Mouse (Mus musculus) lung, postnatal 0 days (tissue): ENCODE data around the gene Cfap65. TPM values are rescaled to one million over a fixed set of nuclear protein-coding genes. Genes with fewer than 3 reads are reported as not detected.

Source experiments
- ATAC-seq: fragments of 200-750 bp; cut with Nextera tagmentation; 2 replicates; pipeline ENCODE4 v1.8.0; 2017; ENCODE audit warnings: moderate library complexity
- DNase-seq: peaks from one replicate; pipeline ENCODE4 v3.0.0-alpha.2; 2016; ENCODE audit warnings: low spot score
- H3K27ac ChIP-seq: fragments of 300-500 bp; sonication (generic); 2 replicates; pipeline ENCODE4 v1.5.1; 2014; ENCODE audit warnings: antibody characterized with exemption, mild to moderate bottlenecking, low read length, mixed read lengths
- H3K27me3 ChIP-seq: fragments of 300-500 bp; sonication (generic); replicated peaks from 2 replicates; pipeline ENCODE4 v1.6.1; 2014; ENCODE audit warnings: low read length, mixed read lengths; ENCODE audit not compliant: insufficient read depth
- H3K36me3 ChIP-seq: fragments of 300-500 bp; sonication (generic); 2 replicates; pipeline ENCODE4 v1.6.1; 2014; ENCODE audit warnings: low read length, mixed read lengths; ENCODE audit not compliant: insufficient read depth
- H3K4me1 ChIP-seq: fragments of 300-500 bp; sonication (generic); 2 replicates; pipeline ENCODE4 v1.6.1; 2014; ENCODE audit warnings: antibody characterized with exemption, low read depth, low read length, mixed read lengths; ENCODE audit not compliant: insufficient read depth
- H3K4me2 ChIP-seq: fragments of 300-500 bp; sonication (generic); replicated peaks from 2 replicates; pipeline ENCODE4 v1.6.1; 2014; ENCODE audit warnings: low read depth, mild to moderate bottlenecking, low read length, moderate library complexity, mixed read lengths
- H3K4me3 ChIP-seq: fragments of 300-500 bp; sonication (generic); 2 replicates; pipeline ENCODE4 v1.5.1; 2014; ENCODE audit warnings: low read depth, low read length
- H3K9ac ChIP-seq: fragments of 300-500 bp; sonication (generic); replicated peaks from 2 replicates; pipeline ENCODE4 v1.6.1; 2014; ENCODE audit warnings: low read depth, mild to moderate bottlenecking
- H3K9me3 ChIP-seq: fragments of 300-500 bp; sonication (generic); 2 replicates; pipeline ENCODE4 v1.6.1; 2016; ENCODE audit warnings: low read length, mixed read lengths
- CTCF ChIP-seq: IDR thresholded peaks from 2 replicates; pipeline ENCODE4 v1.5.1; 2016; ENCODE audit warnings: antibody characterized with exemption, mild to moderate bottlenecking
- EP300 ChIP-seq: IDR thresholded peaks from 2 replicates; pipeline ENCODE4 v1.6.1; 2016; ENCODE audit warnings: antibody characterized with exemption, mild to moderate bottlenecking, control low read depth
- WGBS: fragments of 180-500 bp; shearing (Covaris S2); extraction: QIAGEN DNeasy Blood & Tissue Kit; methylation state at CpG from one replicate; pipeline ENCODE4 v1.1.7; 2014; 5-methylcytosine and 5-hydroxymethylcytosine counted together
- microRNA counts: library from miRNA; unstranded; fragments of <30 nt; microRNA quantifications from one replicate; lab custom pipeline; 2015
- microRNA-seq: library from miRNA; unstranded; fragments of <30 nt; microRNA quantifications from one replicate; pipeline ENCODE4, GENCODE M21; 2016
- polyA plus RNA-seq: library from polyadenylated mRNA; unstranded; fragments of >200 nt; fragmentation: Nextera tagmentation; extraction: Ambion mirVana; gene quantifications from 2 replicates; pipeline ENCODE4 v1.2.1, GENCODE M21; 2015

Cfap65 gene
- polyA plus RNA-seq, 1 experiment from 2014 or later, result 2.0 TPM

- TF ChIP-seq CTCF (no peak), EP300 (no peak)
- Histone ChIP-seq H3K4me3 (no peak overlapping the region), H3K9me3 (no peaks in the 10 kb centered on the region), H3K9ac (no peak overlapping the region), H3K27me3 (peaks cover 66% of the 10 kb centered on the region), H3K4me2 (no peak overlapping the region), H3K4me1 (peaks cover 11% of the 10 kb centered on the region), H3K27ac (no peak overlapping the region), H3K36me3 (no peaks in the 10 kb centered on the region)
- WGBS, result 5% methylated on average over 20 of the region's 20 CpGs
- DNase-seq, result no peak
- no peak for ATAC-seq
Measured at GRCm38 (mm10) chr1:74857201-74857600, 78.2 kb downstream of the Cfap65 start.

- 3% methylated on average over 7 of the region's 7 CpGs for WGBS
- Histone ChIP-seq H3K9ac (no peak overlapping the region), H3K36me3 (no peaks in the 10 kb centered on the region), H3K4me3 (no peak overlapping the region), H3K9me3 (no peaks in the 10 kb centered on the region), H3K4me2 (no peak overlapping the region), H3K27ac (no peak overlapping the region), H3K27me3 (peaks cover 70% of the 10 kb centered on the region), H3K4me1 (peaks cover 11% of the 10 kb centered on the region)
- no peak for DNase-seq
- TF ChIP-seq EP300, result no peak
- no peak for TF ChIP-seq CTCF
- no peak for ATAC-seq
Measured at GRCm38 (mm10) chr1:74856791-74857190, 78.6 kb downstream of the Cfap65 start.

GRCm38 (mm10) chr1:74856439-74856720 is 79.0 kb downstream of the Cfap65 start:
- TF ChIP-seq CTCF, result no peak
- no peak for TF ChIP-seq EP300
- peaks cover 11% of the 10 kb centered on the region for H3K4me1 ChIP-seq
- no peak overlapping the region for H3K4me3 ChIP-seq
- no peak overlapping the region for H3K4me2 ChIP-seq
- H3K9me3 ChIP-seq, result no peaks in the 10 kb centered on the region
- DNase-seq (no peak), ATAC-seq (no peak)
- H3K36me3 ChIP-seq, result no peaks in the 10 kb centered on the region
- WGBS, result 4% methylated on average over 8 of the region's 11 CpGs
- no peak overlapping the region for H3K27ac ChIP-seq
- no peak overlapping the region for H3K9ac ChIP-seq
- H3K27me3 ChIP-seq, result peaks cover 71% of the 10 kb centered on the region

GRCm38 (mm10) chr1:74855651-74856438 is 79.6 kb downstream of the Cfap65 start:
- peaks cover 71% of the 10 kb centered on the region for H3K27me3 ChIP-seq
- H3K4me2 ChIP-seq, result peak overlapping the region; percentile 90
- ATAC-seq (no peak), DNase-seq (no peak)
- WGBS, result 1% methylated on average over 66 of the region's 74 CpGs
- peaks cover 11% of the 10 kb centered on the region for H3K4me1 ChIP-seq
- H3K9ac ChIP-seq, result no peak overlapping the region
- no peaks in the 10 kb centered on the region for H3K36me3 ChIP-seq
- no peak overlapping the region for H3K27ac ChIP-seq
- H3K9me3 ChIP-seq, result no peaks in the 10 kb centered on the region
- H3K4me3 ChIP-seq, result peak overlapping the region; percentile 48
- TF ChIP-seq EP300 (no peak), CTCF (no peak)

- Histone ChIP-seq H3K9ac (no peak overlapping the region), H3K4me2 (peak overlapping the region; percentile 90), H3K36me3 (no peaks in the 10 kb centered on the region), H3K9me3 (no peaks in the 10 kb centered on the region), H3K4me1 (peaks cover 11% of the 10 kb centered on the region), H3K27ac (no peak overlapping the region), H3K27me3 (peaks cover 74% of the 10 kb centered on the region), H3K4me3 (peak overlapping the region; percentile 48)
- TF ChIP-seq EP300 (no peak), CTCF (no peak)
- WGBS, result 2% methylated on average over 30 of the region's 48 CpGs
- ATAC-seq (no peak), DNase-seq (no peak)
Measured at GRCm38 (mm10) chr1:74855156-74855555, 80.2 kb downstream of the Cfap65 start.

- TF ChIP-seq CTCF, result no peak
- TF ChIP-seq EP300, result no peak
- H3K27ac ChIP-seq, result no peak within 1 kb of the TSS
- peak; percentile 88 for DNase-seq
- H3K4me3 ChIP-seq, result peak within 1 kb of the TSS; percentile 48
- ATAC-seq, result peak; percentile 91
- H3K9me3 ChIP-seq, result no peaks in the 10 kb centered on the region
- peaks cover 11% of the 10 kb centered on the region for H3K4me1 ChIP-seq
- WGBS, result 3% methylated on average over 31 of the region's 39 CpGs
- H3K36me3 ChIP-seq, result no peaks in the 10 kb centered on the region
- H3K4me2 ChIP-seq, result peak within 1 kb of the TSS; percentile 90
- H3K9ac ChIP-seq, result no peak within 1 kb of the TSS
- H3K27me3 ChIP-seq, result peaks cover 70% of the 10 kb centered on the region
Measured at GRCm38 (mm10) chr1:74854306-74855056, 80.9 kb downstream of the Cfap65 start, which contains the start of gene Cdk5r2. Cdk5r2 (plus strand) TSS chr1:74854934.

MicroRNA genes within 50 kb of the gene (microRNA counts, 519-probe panel; counts per million panel counts)
- 3,909 counts per million, percentile 32 among the panel's probes with 10 or more counts for microRNA mmu-miR-375 (lab: Ali Mortazavi, UCI)

Small RNA genes within 50 kb of the gene (microRNA-seq; reads per million reads assigned to microRNA genes)
- 3,013 reads per million, percentile 87 among the genes with 10 or more reads in this experiment for gene Mir375

Other genes with a start within 250 kb of the Cfap65 start
- 5.2 and 5.4 TPM in 2 replicates for gene Cyp27a1, start 222.0 kb downstream of the Cfap65 start, polyA plus RNA-seq
- 2.6 and 4.6 TPM in 2 replicates for gene Prkag3, start 186.4 kb downstream of the Cfap65 start, polyA plus RNA-seq
- gene Wnt6, start 163.7 kb downstream of the Cfap65 start, polyA plus RNA-seq, result 0.36 and 0.50 TPM in 2 replicates
- not detected in 2 replicates for gene Wnt10a, start 144.1 kb downstream of the Cfap65 start, polyA plus RNA-seq
- gene Cdk5r2, start 80.7 kb downstream of the Cfap65 start, polyA plus RNA-seq, result not detected in 2 replicates
- gene Fev, start 50.2 kb downstream of the Cfap65 start, polyA plus RNA-seq, result not detected in 2 replicates
- not detected in 2 replicates for gene Cryba2, start 42.5 kb downstream of the Cfap65 start, polyA plus RNA-seq
- 0.10 and 0.16 TPM in 2 replicates for gene Ihh, start 16.1 kb upstream of the Cfap65 start, polyA plus RNA-seq
- gene Nhej1, start 189.6 kb upstream of the Cfap65 start, polyA plus RNA-seq, result 5.8 and 6.6 TPM in 2 replicates
- 1.4 and 1.5 TPM in 2 replicates for gene Slc23a3, start 198.3 kb upstream of the Cfap65 start, polyA plus RNA-seq
- gene Cnppd1, start 207.1 kb upstream of the Cfap65 start, polyA plus RNA-seq, result 63.3 and 67.8 TPM in 2 replicates
- 40.5 and 45.0 TPM in 2 replicates for gene Retreg2, start 207.2 kb upstream of the Cfap65 start, polyA plus RNA-seq
- 50.5 and 56.1 TPM in 2 replicates for gene Zfand2b, start 233.0 kb upstream of the Cfap65 start, polyA plus RNA-seq
- gene Abcb6, start 244.8 kb upstream of the Cfap65 start, polyA plus RNA-seq, result 9.4 and 11.7 TPM in 2 replicates